Mouse (Mus musculus): ENCODE results near the gene Sypl2.

Sypl2 gene

DNA sequence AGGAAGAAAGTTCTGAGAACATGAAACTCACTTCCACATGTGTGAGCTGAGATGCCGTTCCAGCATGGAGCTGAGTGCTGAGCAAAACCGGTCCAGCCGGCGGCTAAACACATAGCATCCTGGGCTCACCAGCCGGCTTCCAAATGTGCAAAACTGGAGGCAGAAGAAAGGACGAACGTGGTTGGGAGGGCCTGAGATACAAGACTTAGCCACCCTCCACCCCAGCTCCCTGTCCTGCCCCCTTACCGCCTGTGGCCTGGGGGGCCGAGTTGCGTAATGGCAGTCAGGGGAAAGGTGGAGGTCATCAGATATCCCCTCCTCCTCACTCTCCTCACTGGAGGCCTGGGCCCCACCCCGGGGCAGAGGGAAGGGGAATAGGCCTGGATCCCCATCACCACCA lies 22.0 kb downstream of the Sypl2 start:
- no peak for DNase-seq

DNA sequence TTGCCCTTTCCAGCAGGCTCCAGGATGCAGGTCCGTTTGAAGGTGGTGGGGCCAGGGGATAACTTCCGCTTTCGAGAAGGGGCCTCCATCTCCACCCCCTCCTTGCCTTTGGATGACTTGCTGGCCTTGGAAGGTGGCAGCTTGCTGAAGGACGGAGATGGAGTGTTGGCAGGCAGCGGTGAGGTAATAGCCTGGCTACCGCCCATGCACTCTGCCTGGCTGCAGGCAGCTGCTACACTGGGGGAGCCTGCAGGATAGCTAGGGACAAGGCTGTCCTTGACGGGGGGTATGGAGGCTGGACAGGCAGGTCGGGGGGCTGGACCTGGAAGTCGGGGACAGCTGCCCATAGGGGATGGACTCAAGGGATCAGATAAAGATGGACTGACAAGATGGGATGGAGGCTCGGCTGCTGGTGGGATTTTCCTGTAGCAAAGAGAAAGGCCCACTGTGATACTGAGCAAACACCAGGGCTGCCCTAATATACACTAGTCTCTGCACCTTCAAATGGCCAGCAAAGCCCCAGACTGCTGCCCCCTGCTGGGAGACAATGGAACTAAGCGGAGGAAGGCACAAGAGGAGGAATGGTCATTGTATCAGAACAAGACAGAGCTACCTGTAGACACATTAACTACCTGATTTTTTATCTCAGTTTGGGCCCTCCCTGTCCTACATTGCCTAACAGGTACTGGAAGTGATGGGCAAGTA lies 22.7 kb downstream of the Sypl2 start:
- peak; percentile 83 for DNase-seq

DNA sequence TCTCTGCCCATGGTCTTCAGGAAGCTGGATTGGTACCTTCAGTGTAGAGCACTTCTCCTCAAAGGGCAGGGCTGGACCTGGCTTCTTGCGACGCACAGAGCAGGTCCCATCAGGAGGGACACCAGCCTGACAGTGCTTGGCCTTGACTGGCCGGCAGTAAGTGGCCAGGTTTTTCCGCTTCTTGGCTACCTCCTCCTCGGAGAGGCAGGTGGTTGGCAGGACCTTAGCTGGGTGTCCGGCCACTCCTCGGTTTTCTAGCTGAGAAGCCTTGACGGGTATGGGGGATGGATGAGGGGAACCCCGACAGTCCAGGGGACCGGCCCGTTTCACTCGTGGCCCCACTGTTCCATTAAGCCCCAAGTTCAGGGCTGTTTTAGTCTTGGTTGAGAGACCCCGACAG lies 23.2 kb downstream of the Sypl2 start:
- DNase-seq = no peak

DNA sequence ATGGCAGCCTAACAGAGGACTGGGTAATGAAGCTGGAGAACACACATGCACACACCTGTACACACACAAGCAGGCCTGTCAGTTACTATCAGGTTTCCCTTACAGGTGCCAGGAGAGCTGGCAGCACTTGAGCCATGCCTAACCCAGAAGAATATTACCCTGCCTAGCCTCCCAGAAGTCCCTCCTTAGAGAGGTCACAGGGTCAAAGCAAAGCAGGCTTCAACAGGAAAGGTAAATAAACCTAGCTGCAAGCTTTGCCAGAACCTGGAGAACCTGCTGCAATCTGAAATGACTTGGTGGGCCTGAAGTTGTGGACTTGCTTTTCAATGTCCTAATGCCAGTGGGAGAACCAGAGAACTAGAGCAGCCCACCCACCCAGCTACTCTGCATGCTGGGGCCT lies 23.9 kb downstream of the Sypl2 start:
- DNase-seq = no peak

DNA sequence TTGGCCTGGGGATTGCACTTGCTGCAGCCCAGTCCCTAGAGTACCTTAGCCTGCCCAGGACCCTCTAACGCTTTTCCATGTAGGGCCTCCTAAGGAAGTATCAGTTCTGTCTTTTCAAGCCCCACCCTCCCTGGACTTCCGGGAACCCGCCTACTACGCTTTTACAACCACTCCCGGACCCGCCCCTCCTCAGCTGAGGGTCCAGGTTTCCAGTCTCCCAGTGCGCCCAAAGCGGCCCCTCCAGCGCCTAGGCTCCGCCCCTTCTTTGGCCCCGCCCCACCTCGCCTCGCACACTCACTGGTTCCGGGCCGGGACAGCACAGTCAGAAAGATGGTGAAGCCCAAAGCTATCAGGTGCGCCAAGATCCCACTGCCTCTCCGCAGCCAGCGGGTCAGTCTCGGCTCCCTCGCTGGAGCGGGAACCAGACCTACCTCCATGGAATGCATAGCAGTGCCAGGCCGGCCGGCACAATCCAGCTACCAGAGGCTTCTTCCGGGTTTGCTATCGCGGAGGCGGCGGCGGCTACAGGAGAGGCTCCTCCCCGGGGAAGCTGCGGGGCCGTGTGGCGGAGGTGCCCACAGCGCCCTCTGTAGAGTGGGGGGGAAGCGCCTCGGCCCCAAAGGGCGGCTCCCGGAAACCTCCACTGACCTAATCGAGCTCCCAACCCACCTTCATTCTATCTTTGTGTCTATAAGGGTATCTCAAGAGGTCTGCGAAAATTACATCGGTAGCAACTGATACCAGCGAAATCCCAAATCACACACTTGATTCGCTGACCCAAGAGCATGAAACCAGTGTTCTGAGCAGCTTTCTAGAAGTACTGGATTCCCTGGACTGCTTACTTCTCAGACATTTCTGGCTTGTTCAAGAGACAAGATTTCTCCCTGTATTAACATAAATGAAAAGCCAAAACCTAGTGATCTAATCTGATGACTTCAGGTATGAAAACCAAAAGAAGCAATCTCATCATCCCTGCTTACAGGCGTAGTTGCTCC lies 25.8 kb downstream of the Sypl2 start, which contains the start of gene Cyb561d1:
TSS of gene Cyb561d1 (minus strand) at position 884 of the 995 bp plus-strand sequence.
- peak; percentile 87 for DNase-seq

DNA sequence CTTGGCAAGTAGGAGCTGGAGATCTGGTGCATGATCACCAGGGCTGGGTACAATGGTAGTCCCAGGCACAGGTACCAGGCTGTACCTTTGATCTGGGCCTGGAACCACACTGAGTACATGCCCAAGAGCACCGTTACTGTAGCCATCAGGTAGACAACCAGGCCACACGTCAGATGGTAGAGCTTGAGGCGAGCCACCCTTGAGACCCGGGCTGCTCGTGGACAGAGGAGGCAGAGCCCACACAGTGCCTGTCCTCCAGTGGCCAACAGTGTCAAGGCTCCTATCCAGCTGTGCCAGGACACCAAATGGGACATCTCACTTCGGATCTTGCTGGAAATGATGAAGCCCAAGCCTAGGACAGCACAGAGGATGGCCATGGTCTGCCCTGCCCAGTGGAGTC lies 27.2 kb downstream of the Sypl2 start:
- DNase-seq = no peak

DNA sequence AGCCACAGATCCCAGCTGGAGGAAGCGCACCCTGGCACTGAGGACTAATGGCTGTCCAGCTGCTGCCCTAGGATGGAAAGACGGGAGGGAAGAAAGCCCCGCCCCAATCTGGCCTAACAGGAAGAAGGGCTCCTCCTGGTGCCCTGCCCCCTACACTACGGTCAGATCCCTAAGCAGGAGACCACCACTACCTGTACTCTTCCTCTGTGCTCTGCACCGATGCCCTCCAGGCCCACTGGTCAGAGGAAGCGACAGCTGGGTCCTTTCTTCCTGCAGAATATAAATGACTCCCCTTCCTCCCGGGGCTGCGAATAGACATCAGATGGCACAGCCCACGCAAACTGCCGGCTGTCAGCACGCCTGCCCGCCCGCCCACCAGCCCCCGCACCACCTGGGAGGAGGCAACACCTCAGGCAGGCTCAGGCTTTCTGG lies 29.4 kb downstream of the Sypl2 start:
- DNase-seq = no peak

DNA sequence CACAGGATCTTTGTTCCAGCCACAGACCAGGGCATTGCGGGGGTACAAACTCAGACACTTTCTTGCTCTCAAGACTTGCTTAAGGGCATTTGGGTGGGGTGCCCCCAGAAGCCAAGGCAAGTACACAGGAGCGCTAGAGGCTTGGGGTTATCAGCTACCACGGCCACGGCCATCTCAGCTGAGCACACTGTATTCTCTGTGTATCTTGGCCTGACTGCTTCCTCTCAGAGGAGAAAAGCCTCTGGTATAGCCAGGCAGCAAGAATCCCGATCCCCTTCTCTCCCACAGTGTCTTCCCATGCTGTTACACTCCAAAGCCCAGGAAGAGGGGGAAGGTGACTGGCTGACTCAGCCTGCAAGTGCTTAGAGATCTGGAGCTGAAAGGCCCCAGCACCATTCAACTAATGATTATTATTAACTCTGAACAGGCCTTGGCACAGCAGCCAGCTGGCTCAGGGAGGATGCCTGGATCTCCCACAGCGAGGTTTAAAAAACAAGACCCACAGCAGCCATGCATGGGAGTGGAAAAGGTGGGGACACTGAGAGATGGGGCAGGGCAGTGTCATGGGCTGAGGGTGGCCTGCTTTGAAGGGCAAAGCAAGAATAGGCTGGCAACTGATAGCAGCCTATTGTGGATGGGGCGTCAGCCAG lies 30.4 kb downstream of the Sypl2 start:
- no peak for DNase-seq

DNA sequence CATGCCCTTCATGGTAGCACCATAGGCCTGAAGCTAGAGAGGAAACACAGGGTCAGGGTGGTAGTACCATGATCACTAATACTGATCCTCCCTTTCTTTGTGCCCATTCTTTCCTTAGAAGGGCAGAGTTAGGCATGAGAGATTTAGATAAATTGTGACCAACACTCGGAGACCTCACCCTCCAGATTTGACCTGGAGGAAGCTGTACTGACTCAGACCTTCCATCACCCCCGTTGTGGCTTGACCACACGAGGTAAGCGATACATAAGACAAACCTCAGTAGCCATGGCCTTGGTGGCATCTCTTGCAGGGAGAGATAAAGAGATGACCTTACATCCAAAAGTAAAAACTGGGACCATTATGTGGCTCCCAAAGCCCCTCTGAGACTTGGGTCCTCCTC lies 31.2 kb downstream of the Sypl2 start:
- DNase-seq = no peak

DNA sequence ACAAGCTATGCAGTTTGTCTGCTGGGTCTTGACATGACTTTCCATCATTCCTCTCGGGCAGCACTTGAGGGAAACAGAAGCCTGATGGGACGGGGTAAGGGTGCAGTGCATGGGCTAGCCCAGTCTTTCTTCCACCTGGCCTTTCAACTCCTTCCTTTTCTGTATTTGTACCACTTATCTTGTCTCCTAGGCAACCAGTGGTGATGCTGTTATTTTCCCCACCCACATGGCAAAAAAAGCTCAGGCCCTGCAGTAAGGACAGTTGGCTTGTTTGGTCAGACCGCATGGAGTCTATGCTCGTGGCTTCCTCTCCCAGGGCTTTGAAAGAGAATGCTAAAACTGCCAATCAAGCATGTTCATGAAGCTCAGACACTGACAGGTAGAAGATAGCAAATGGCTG lies 32.8 kb downstream of the Sypl2 start:
- no peak for DNase-seq

DNA sequence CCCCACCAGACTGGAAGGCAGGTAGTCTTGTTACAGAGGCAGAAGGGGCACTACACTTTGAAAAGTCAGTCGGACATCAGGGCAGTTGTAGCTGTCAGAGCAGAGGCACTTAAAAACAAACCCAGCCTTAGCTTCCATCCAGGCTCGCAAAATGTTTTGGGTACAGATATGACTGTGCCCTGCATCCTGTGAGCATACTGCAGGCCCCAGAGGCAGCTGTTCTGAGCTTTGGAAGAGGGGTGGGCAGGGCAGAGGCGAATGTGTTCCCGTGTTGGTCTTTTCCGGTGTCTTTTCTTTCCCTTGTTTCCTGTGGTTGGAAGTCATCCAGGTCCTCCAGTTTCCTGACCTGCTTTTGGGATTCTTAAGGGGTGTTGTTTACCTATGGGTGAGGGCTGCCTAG lies 36.6 kb downstream of the Sypl2 start:
- no peak for DNase-seq

DNA sequence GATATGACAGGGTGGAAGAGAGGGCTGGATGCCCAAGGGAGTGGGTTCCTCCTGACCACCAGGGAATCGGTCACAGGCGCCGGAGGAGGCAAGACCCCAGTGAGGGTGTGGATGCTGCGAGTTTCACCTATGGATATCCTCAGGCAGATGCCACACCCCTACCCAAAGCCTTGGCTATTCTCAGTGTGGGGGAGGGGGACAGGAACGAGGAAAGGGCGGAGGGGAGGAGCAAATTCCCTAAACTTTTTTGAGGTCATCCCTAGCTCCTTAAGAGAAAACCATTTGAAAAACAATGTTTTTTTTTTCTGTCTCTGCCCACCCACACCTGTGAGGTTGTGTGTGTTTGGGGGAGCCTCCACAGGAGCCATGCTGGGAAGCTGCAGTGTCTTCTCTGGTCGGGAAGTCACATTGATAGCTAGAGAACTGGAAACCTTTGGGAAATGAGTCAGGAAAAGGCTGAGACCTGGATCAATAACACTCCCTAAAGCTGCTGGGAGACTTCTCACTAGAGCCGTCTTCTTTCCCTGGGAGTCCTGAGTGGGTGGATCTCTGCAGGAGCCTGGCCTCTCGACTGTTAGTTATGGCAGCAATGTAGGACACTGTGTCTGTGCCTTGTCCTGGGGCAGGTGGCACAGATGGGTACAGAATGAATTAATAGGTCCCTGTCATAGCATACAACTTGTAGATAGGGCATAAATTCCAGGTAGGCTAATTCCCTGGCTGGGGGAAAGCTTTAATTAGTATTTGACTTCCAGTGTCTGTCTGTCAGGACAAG lies 37.5 kb downstream of the Sypl2 start:
- no peak for DNase-seq

DNA sequence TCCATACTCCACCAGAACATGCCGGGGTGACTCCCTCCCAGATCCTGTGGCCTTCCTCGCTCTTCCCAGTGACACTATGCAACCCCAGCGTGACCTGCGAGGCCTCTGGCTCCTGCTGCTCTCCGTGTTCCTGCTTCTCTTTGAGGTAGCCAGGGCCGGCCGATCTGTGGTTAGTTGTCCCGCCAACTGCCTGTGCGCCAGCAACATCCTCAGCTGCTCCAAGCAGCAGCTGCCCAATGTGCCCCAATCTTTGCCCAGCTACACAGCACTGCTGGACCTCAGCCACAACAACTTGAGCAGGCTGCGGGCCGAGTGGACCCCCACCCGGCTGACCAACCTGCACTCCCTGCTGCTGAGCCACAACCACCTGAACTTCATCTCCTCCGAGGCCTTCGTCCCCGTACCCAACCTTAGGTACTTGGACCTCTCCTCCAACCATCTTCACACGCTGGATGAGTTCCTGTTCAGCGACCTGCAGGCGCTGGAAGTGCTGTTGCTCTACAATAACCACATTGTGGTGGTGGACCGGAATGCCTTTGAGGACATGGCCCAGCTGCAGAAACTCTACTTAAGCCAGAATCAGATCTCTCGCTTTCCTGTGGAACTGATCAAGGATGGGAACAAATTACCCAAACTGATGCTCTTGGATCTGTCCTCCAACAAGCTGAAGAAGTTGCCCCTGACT lies 39.2 kb downstream of the Sypl2 start:
- DNase-seq = no peak

DNA sequence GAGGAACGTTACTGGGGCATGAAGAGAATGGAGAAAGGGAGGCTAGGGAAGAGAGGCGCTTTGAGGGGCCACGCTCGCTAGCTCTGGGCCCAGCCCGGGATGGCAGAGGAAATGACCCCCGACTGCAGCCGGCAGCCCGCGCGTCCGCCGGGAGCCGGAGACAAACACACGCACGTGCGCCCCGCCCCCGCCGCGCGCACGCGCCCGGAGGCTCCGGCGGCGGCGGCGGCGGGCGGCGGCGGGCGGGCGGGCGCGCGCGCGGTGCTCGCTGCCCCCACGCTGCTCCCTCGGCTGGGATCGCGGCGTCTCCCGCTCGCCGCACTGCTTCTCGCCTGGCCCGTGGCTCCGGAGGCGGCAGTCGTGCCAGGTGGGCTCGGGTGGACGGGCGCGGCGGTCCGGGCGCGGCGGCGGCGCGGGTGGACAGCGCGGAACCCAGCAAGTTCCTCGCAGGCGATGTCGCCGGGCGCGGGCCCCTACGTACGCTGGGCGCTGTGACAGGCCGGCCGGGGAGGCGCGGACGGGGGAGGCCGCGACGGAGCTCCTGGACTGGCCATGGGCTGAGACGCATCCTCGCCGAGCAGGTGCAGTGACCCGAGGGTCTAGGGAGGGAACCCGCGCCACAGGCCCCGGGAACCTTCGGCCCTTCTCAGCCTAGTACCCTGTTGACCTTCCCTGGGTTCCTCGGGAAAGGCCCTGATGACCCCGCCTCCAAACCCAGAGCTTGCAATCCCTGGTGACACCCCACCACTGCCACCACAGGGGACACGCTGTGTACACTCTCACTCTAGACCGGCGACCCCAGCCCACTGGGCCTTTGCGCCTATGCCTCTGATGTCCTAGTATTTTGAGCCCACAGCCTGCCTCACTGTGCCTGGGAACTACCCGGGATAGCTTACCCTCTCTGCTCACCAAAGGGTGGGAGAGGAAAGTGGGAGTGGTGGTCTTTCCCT lies 40.1 kb downstream of the Sypl2 start, which contains the start of gene Amigo1:
TSS of gene Amigo1 (plus strand) at position 238 of the 950 bp plus-strand sequence.
- DNase-seq = no peak

DNA sequence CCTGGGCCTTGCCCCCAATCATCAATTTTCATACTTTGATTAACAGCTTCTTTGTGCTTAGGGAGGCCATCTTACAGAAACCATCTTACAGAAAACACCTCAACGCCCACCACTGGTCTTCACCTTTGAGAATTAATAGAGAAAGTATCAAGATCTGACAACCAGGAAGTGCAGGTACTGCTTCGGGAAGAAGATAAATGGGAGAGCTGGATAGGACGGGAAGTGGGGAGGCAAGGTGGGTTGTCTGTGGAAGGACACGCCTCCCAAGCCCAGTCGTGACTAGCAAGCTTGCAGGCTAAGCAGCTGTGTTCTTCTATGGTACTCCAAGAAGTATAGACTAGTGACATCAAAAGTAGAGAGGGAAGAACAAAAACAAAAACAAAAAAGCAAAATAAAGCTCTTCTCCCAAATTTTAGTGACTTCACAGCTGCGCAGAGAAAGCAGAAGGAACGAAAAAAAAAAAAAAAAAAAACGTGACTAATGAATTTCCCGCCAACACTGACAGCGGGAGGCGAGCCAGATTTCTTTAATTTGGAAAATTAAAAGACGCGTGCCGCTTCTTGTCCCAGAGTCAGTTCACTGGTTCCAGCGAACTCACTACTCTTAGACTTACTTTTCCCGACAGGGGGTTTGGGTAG lies 40.9 kb downstream of the Sypl2 start:
- no peak for DNase-seq

DNA sequence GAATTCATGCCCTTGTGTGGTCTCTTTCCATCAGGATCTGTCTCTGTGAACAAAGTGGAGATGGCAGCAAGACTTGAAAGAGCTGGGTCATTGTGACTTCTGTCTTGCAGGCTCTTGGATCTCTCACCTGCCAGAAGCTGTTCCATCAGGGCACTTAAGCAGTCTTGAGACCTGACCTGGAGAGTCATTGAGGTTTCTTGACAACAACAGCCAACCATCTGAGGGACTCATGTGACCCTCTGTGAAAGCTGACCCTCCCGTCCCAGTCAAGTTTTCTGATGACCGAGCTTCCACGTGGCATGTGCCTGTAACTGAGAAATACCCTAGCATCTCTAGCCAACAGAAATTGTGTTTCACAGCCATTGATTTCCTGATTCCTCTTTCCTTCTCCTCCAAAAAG lies 41.7 kb downstream of the Sypl2 start:
- DNase-seq = no peak

DNA sequence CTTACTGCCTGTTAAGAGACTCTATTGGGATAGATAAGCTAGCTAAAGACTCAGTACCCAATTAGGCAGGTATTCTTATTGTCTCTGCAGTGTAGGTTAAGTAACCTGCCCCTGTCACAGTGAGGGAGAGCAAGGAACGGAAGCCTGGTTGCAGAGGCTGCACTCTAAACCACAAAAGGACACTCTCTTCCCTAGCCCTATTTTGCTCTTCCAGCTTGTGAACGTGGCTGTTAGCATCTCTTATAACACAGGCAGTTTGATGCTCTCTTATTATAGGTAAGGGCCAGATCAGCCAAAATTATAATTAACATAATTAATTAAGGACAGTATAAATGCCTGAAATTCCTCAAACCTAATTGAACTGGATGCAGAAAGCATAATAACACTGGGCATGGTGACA lies 45.9 kb downstream of the Sypl2 start:
- no peak for DNase-seq

DNA sequence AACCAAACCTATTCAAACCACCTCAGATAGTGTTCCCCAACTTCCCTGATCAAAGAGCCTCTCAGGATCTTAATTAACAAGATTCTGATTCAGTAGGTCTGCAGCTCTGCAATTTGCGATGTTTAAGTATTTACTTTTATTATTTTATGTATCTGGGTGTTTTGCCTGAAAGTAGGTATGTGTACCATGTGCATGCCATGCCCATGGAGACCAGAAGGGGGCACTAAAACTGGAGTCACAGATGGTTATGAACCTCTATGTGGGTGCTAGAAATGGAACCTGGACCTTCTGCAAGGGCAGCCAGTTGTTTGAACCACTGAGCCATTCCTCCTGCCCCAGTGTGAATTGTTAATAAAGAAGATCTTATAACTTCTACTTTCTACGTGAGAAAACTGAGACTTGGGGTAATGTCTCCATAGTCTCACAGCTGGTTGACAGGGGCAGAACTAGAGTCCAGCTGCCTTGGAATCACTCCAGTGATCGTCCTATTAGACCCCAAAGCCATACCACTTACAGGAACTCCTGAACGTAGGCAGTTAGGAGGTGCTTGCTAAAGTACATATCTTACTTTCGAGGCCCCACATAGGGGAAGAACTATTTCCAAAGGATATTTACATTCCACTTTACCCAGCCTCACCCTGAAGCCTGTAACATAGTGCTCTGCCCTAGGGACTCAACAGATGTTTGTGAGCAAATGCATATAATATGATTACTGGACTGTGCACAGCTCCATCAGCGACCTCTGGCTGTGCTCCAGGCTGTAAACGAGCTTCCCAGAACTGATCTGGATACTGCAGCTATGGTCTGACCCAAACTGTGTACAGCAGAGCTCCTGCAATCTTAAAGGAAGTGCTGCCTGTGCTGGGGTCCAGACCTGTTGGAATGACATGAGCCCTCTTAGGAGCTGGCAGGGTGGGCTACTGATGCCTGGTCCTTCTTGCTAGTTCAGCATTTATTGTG lies 47.4 kb downstream of the Sypl2 start:
- DNase-seq = no peak
